Mouse (Mus musculus): ENCODE data around the gene Gng8.

DNA sequence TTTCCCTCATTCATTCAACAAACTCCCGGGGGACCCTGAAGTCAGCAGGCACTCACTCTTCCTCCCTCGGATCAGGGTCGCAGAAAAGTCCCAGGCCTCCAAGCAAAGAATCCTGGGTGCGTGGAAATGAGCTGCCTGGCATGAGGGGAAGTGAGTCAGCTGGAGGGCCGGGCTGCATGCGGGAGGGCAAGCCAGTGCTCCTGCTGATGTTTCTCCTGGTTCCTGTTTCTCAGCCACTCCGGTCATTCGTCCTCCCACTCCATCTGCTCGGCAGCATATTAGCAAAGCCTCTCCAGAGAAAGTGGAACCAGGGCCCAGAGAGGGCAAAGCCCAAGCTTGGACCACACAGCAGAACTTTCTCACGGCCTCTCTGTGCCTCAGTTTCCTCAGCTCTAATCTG is 18.3 kb downstream of the Gng8 start:
- no peak for TF ChIP-seq CTCF (IDR thresholded peaks at IDR 0.05; ENCODE audit: low read depth, low read length)
- no peak for TF ChIP-seq POLR2AphosphoS5 (IDR thresholded peaks at IDR 0.05; ENCODE audit: insufficient replicate concordance, low read depth, low read length)

Measured in G1E (cell line).